Mouse (Mus musculus) CH12.LX (cell line): ENCODE measurements around the gene Tpst2. TPM values are rescaled to one million over a fixed set of nuclear protein-coding genes. Genes with fewer than 3 reads are reported as not detected.

Source experiments
- DNase-seq: peaks from one replicate; pipeline ENCODE4 v3.0.0-alpha.2; 2013; ENCODE audit errors: extremely low read depth
- H3K27ac ChIP-seq: 2 replicates; pipeline ENCODE4 v1.5.1; 2012; ENCODE audit warnings: low read depth, mild to moderate bottlenecking, control low read depth, moderate library complexity; ENCODE audit not compliant: insufficient read depth
- H3K27me3 ChIP-seq: replicated peaks from 2 replicates; pipeline ENCODE3; 2012; ENCODE audit warnings: inconsistent platforms
- H3K36me3 ChIP-seq, 2 experiments: replicated peaks in 1 of 2; 2 replicates each; pipeline versions ENCODE3 to v1.6.1; 2012; ENCODE audit warnings: inconsistent platforms in 1 of 2, low read length in 1 of 2, mild to moderate bottlenecking in 1 of 2, mixed read lengths in 1 of 2, moderate library complexity in 1 of 2; ENCODE audit not compliant: control insufficient read depth in 1 of 2, insufficient read depth in 1 of 2
- H3K4me1 ChIP-seq, 2 experiments: 2 replicates each; pipeline ENCODE4 v1.6.1; 2012; ENCODE audit warnings: inconsistent platforms in 1 of 2, moderate library complexity in 1 of 2; ENCODE audit not compliant: insufficient read depth in 2 of 2, control insufficient read depth in 1 of 2
- H3K4me2 ChIP-seq: 2 replicates; pipeline ENCODE4 v1.6.1; 2012; ENCODE audit warnings: low read depth, mild to moderate bottlenecking, control low read depth; ENCODE audit not compliant: poor library complexity, insufficient read depth, severe bottlenecking
- H3K4me3 ChIP-seq, 3 experiments: fragments of 150-350 bp in 1 of 3; sonication (generic) in 1 of 3; replicated peaks in 1 of 3; 2 replicates each; pipeline versions ENCODE3 to v1.5.1; 2011 to 2012; ENCODE audit warnings: low read depth in 2 of 3, low read length in 2 of 3, mild to moderate bottlenecking in 2 of 3, moderate library complexity in 2 of 3, control low read depth in 1 of 3, improper control_type of control experiment in 1 of 3, inconsistent platforms in 1 of 3, mixed read lengths in 1 of 3; ENCODE audit not compliant: poor library complexity in 1 of 3
- H3K79me2 ChIP-seq: replicated peaks from 2 replicates; pipeline ENCODE4 v1.6.1; 2012; ENCODE audit warnings: mild to moderate bottlenecking, moderate library complexity; ENCODE audit not compliant: control insufficient read depth, poor library complexity, insufficient read depth, severe bottlenecking; ENCODE audit errors: extremely low read depth
- H3K9ac ChIP-seq: 2 replicates; pipeline ENCODE4 v1.6.1; 2012; ENCODE audit warnings: low read depth, mild to moderate bottlenecking, control low read depth, moderate library complexity; ENCODE audit not compliant: insufficient read depth
- H3K9me3 ChIP-seq: replicated peaks from 2 replicates; pipeline ENCODE3; 2012; ENCODE audit warnings: low read length, inconsistent platforms, mixed read lengths
- BHLHE40 ChIP-seq: IDR thresholded peaks from 2 replicates; pipeline ENCODE4 v1.6.1; 2011; ENCODE audit warnings: mild to moderate bottlenecking, low read depth, low read length, improper control_type of control experiment
- CTCF ChIP-seq, 2 experiments: IDR thresholded peaks in 1 of 2; conservative IDR thresholded peaks in 1 of 2; 2 replicates each; pipeline ENCODE4 v1.5.1; 2011 to 2012; ENCODE audit warnings: low read depth in 2 of 2, low read length in 2 of 2, improper control_type of control experiment in 1 of 2, inconsistent platforms in 1 of 2, mild to moderate bottlenecking in 1 of 2, moderate library complexity in 1 of 2
- EP300 ChIP-seq: IDR thresholded peaks from 2 replicates; pipeline ENCODE4 v1.6.1; 2011; ENCODE audit warnings: low read length, improper control_type of control experiment
- IRF4 ChIP-seq: IDR thresholded peaks from 2 replicates; pipeline ENCODE4 v1.6.1; 2014; ENCODE audit warnings: low read depth, mild to moderate bottlenecking, inconsistent platforms, low read length, improper control_type of control experiment
- JUN ChIP-seq: IDR thresholded peaks from 2 replicates; pipeline ENCODE4 v1.6.1; 2011; ENCODE audit warnings: low read depth, mild to moderate bottlenecking, low read length, improper control_type of control experiment, moderate library complexity; ENCODE audit not compliant: insufficient read depth
- KAT2A ChIP-seq: IDR thresholded peaks from 2 replicates; pipeline ENCODE4 v1.6.1; 2012; ENCODE audit warnings: low read length, improper control_type of control experiment, inconsistent platforms; ENCODE audit not compliant: insufficient replicate concordance
- MAFK ChIP-seq: IDR thresholded peaks from 2 replicates; pipeline ENCODE4 v1.6.1; 2011; ENCODE audit warnings: low read length, improper control_type of control experiment; ENCODE audit not compliant: insufficient replicate concordance
- MAX ChIP-seq: IDR thresholded peaks from 2 replicates; pipeline ENCODE4 v1.6.1; 2011; ENCODE audit warnings: low read length, improper control_type of control experiment
- MEF2A ChIP-seq: IDR thresholded peaks from 2 replicates; pipeline ENCODE4 v1.6.1; 2014; ENCODE audit warnings: low read depth, mild to moderate bottlenecking, inconsistent platforms, low read length, improper control_type of control experiment, borderline replicate concordance
- MXI1 ChIP-seq: IDR thresholded peaks from 2 replicates; pipeline ENCODE4 v1.6.1; 2011; ENCODE audit warnings: mild to moderate bottlenecking, low read depth, low read length, improper control_type of control experiment
- MYC ChIP-seq: IDR thresholded peaks from 2 replicates; pipeline ENCODE4 v1.6.1; 2011; ENCODE audit warnings: low read depth, mild to moderate bottlenecking, improper control_type of control experiment, low read length
- NRF1 ChIP-seq: IDR thresholded peaks from 2 replicates; pipeline ENCODE4 v1.6.1; 2014; ENCODE audit warnings: low read depth, mild to moderate bottlenecking, inconsistent platforms, low read length, improper control_type of control experiment, moderate library complexity
- PAX5 ChIP-seq: IDR thresholded peaks from 2 replicates; pipeline ENCODE4 v1.6.1; 2012; ENCODE audit warnings: low read length, inconsistent platforms, mixed read lengths
- POLR2AphosphoS2 ChIP-seq: IDR thresholded peaks from 2 replicates; pipeline ENCODE4 v1.6.1; 2011; ENCODE audit warnings: low read depth, low read length, improper control_type of control experiment
- RAD21 ChIP-seq: IDR thresholded peaks from 2 replicates; pipeline ENCODE4 v1.6.1; 2011; ENCODE audit warnings: low read depth, mild to moderate bottlenecking, low read length, improper control_type of control experiment, moderate library complexity
- SMC3 ChIP-seq: IDR thresholded peaks from 2 replicates; pipeline ENCODE4 v1.6.1; 2011; ENCODE audit warnings: low read depth, low read length, improper control_type of control experiment
- TBP ChIP-seq: conservative IDR thresholded peaks from 2 replicates; pipeline ENCODE4 v1.6.1; 2011; ENCODE audit warnings: low read depth, low read length, improper control_type of control experiment
- ZC3H11A ChIP-seq: IDR thresholded peaks from 2 replicates; pipeline ENCODE4 v1.6.1; 2012; ENCODE audit warnings: low read depth, mild to moderate bottlenecking, inconsistent platforms, low read length, improper control_type of control experiment
- ZKSCAN1 ChIP-seq: IDR thresholded peaks from 2 replicates; pipeline ENCODE4 v1.6.1; 2012; ENCODE audit warnings: low read depth, inconsistent platforms, low read length, improper control_type of control experiment, borderline replicate concordance
- ZMIZ1 ChIP-seq: IDR thresholded peaks from 2 replicates; pipeline ENCODE4 v1.6.1; 2012; ENCODE audit warnings: low read depth, mild to moderate bottlenecking, inconsistent platforms, low read length, improper control_type of control experiment
- dilution Hi-C: fragments of 300-500 bp; cut with MboI; formaldehyde crosslinking; loops from 2 replicates; pipeline ENCODE4 v1.14.3; 2020; ENCODE audit warnings: low sequenced_read_pairs; ENCODE audit not compliant: extremely low pct_unique_long_range_greater_than_20kb, extremely low pct_ligation_motif_present
- in situ Hi-C: fragments of 300-500 bp; cut with MboI; formaldehyde crosslinking; loops from 3 replicates; pipeline ENCODE4 v1.14.3; 2019; ENCODE audit warnings: low sequenced_read_pairs, low pct_ligation_motif_present, low pct_unique_long_range_greater_than_20kb, mixed read lengths
- polyA plus RNA-seq: library from polyadenylated mRNA; unstranded; fragments of >175 nt; gene quantifications from 2 replicates; pipeline ENCODE4 v1.2.1, GENCODE M21; 2012; ENCODE audit warnings: low read depth; ENCODE audit not compliant: insufficient read length
- total RNA-seq, 2 experiments: library from RNA; depleted of rRNA; stranded (reverse); fragments of 300-350 nt in 1 of 2; fragments of >200 nt in 1 of 2; gene quantifications; 2 replicates each; pipeline ENCODE4 v1.2.3; 2012 to 2014

Tpst2 gene
- total and polyA plus RNA-seq, 3 experiments, result 12.6 to 20.7 (median 15.6) TPM

DNA sequence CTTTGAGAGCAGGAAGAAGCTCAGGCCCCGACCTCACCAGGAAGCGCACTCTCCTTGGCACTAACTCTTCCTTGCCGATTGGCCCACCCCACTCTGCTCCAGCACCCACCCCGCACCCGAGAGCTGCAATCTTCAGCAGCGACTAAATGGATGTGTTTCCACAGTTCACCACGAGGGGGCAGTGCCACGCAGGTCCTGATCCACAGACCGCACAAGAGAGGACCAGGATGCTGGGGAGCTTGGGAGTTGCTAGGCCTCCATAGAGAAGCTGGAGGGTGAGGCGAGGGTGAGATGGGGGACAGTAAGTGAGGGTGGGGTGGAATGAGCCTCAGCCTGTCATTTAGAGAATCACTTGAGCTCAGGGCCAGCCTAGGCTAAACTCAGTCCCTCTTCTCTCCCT, 35.7 kb upstream of the Tpst2 start:
- Histone ChIP-seq H3K4me2 (peak overlapping the region; percentile 27; the same call in 1 of the 2 replicates), H3K4me1 (no peaks in the 10 kb centered on the region), H3K4me3 (no peak overlapping the region), H3K27me3 (peaks cover 55% of the 10 kb centered on the region), H3K27ac (no peak overlapping the region), H3K9me3 (peaks cover 9% of the 10 kb centered on the region), H3K9ac (no peak overlapping the region), H3K79me2 (no peaks in the 10 kb centered on the region), H3K36me3 (no peaks in the 10 kb centered on the region)
- dilution Hi-C loops (no loop called here), in situ Hi-C loops (loop anchor here (5.0 to 25.0 kb wide), 3 partner anchors 77 to 797 kb away; no protein-coding TSS in a partner anchor)
- TF ChIP-seq SMC3 (peak; percentile 96), IRF4 (no peak), MAX (no peak), ZKSCAN1 (no peak), RAD21 (peak; percentile 93), ZMIZ1 (no peak), MAFK (no peak), ZC3H11A (peak; percentile 51; the same call in 1 of the 2 replicates), CTCF (conservative IDR thresholded peaks at IDR 0.05 in 1 of 2, IDR thresholded peaks at IDR 0.05 in 1 of 2; ENCODE audit: low read depth in 2 of 2, low read length in 2 of 2) (peak; percentile 28 to 90; a peak in 3 of 4 replicates), KAT2A (no peak)
- peak; percentile 73 for DNase-seq

DNA sequence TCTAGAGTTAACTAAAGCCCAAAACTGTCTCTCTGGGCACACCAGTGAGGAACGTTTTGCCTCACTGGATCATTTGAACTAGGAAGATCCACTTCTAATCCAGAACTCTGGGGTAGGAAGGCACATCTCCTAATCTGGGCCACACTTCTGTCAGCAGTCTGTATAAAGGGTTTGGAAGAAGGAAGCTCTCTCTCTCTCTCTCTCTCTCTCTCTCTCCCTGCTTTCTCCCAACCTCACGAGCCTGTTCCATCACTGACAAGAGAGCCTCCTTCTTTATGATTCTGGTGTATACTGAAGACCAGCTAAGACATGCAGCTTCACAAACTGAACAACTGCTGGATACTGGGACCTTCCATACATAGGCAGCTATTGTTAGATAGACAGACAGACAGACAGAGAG, 34.6 kb upstream of the Tpst2 start:
- Histone ChIP-seq H3K27me3 (peaks cover 54% of the 10 kb centered on the region), H3K4me2 (no peak overlapping the region), H3K4me3 (no peak overlapping the region), H3K9ac (no peak overlapping the region), H3K36me3 (no peaks in the 10 kb centered on the region), H3K9me3 (peaks cover 9% of the 10 kb centered on the region), H3K4me1 (no peaks in the 10 kb centered on the region), H3K79me2 (no peaks in the 10 kb centered on the region), H3K27ac (no peak overlapping the region)
- dilution Hi-C loops (no loop called here), in situ Hi-C loops (loop anchor here (5.0 to 25.0 kb wide), 3 partner anchors 75 to 795 kb away; no protein-coding TSS in a partner anchor)
- TF ChIP-seq MYC (no peak), MAX (no peak), PAX5 (no peak), POLR2AphosphoS2 (no peak), BHLHE40 (no peak), JUN (no peak), MXI1 (no peak), TBP (no peak), SMC3 (no peak), ZC3H11A (no peak), EP300 (no peak), ZMIZ1 (no peak), MEF2A (no peak), NRF1 (no peak)
- DNase-seq, result no peak
